Mouse (Mus musculus): Measurements from ENCODE around the gene Naif1. TPM values are rescaled to one million over a fixed set of nuclear protein-coding genes. Genes with fewer than 3 reads are reported as not detected.

Gene Naif1
- polyA plus RNA-seq, 1 experiment, result 4.4 TPM

GRCm38 (mm10) chr2:32420647-32421046 is 29.6 kb upstream of the Naif1 start:
- H3K36me3 ChIP-seq (ENCODE audit: control insufficient read depth, insufficient read depth, low read length), result peaks cover 53% of the 10 kb centered on the region
- no peaks in the 10 kb centered on the region for H3K27me3 ChIP-seq (ENCODE audit: control insufficient read depth, insufficient read depth, low read length)
- 73% methylated on average over 6 of the region's 6 CpGs for WGBS
- H3K4me1 ChIP-seq (ENCODE audit: control insufficient read depth, insufficient read depth, insufficient read length, low read length), result peaks cover 28% of the 10 kb centered on the region
- no peak overlapping the region for H3K4me3 ChIP-seq (ENCODE audit: low read depth, low read length)
- no peak overlapping the region for H3K27ac ChIP-seq (ENCODE audit: insufficient read depth, low read depth, low read length)
- no peak for TF ChIP-seq POLR2A (IDR thresholded peaks at IDR 0.05; ENCODE audit: low read depth, low read length)
- TF ChIP-seq CTCF (IDR thresholded peaks at IDR 0.05; ENCODE audit: extremely low read depth, insufficient read length, insufficient replicate concordance, low read depth, low read length), result no peak

- WGBS, result 71% methylated on average over 6 of the region's 6 CpGs
- TF ChIP-seq CTCF (IDR thresholded peaks at IDR 0.05; ENCODE audit: extremely low read depth, insufficient read length, insufficient replicate concordance, low read depth, low read length) (no peak), POLR2A (IDR thresholded peaks at IDR 0.05; ENCODE audit: low read depth, low read length) (no peak)
- Histone ChIP-seq H3K27me3 (ENCODE audit: control insufficient read depth, insufficient read depth, low read length) (no peaks in the 10 kb centered on the region), H3K36me3 (ENCODE audit: control insufficient read depth, insufficient read depth, low read length) (peaks cover 41% of the 10 kb centered on the region), H3K4me3 (ENCODE audit: low read depth, low read length) (no peak overlapping the region), H3K4me1 (ENCODE audit: control insufficient read depth, insufficient read depth, insufficient read length, low read length) (peaks cover 31% of the 10 kb centered on the region), H3K27ac (ENCODE audit: insufficient read depth, low read depth, low read length) (no peak overlapping the region)
Observed at GRCm38 (mm10) chr2:32421851-32422251, 28.4 kb upstream of the Naif1 start.

GRCm38 (mm10) chr2:32423481-32424331 is 26.6 kb upstream of the Naif1 start:
- Histone ChIP-seq H3K27me3 (ENCODE audit: control insufficient read depth, insufficient read depth, low read length) (no peaks in the 10 kb centered on the region), H3K4me1 (ENCODE audit: control insufficient read depth, insufficient read depth, insufficient read length, low read length) (peaks cover 42% of the 10 kb centered on the region), H3K27ac (ENCODE audit: insufficient read depth, low read depth, low read length) (peak overlapping the region; percentile 92), H3K36me3 (ENCODE audit: control insufficient read depth, insufficient read depth, low read length) (peaks cover 23% of the 10 kb centered on the region), H3K4me3 (ENCODE audit: low read depth, low read length) (peak overlapping the region; percentile 72)
- TF ChIP-seq CTCF (IDR thresholded peaks at IDR 0.05; ENCODE audit: extremely low read depth, insufficient read length, insufficient replicate concordance, low read depth, low read length) (no peak), POLR2A (IDR thresholded peaks at IDR 0.05; ENCODE audit: low read depth, low read length) (peak; percentile 69; the same call in 1 of the 2 replicates)
- WGBS, result 7% methylated on average over 14 of the region's 14 CpGs

- Histone ChIP-seq H3K27ac (ENCODE audit: insufficient read depth, low read depth, low read length) (peak overlapping the region; percentile 85), H3K4me1 (ENCODE audit: control insufficient read depth, insufficient read depth, insufficient read length, low read length) (peaks cover 49% of the 10 kb centered on the region), H3K36me3 (ENCODE audit: control insufficient read depth, insufficient read depth, low read length) (peaks cover 12% of the 10 kb centered on the region), H3K4me3 (ENCODE audit: low read depth, low read length) (no peak overlapping the region), H3K27me3 (ENCODE audit: control insufficient read depth, insufficient read depth, low read length) (no peaks in the 10 kb centered on the region)
- TF ChIP-seq CTCF (IDR thresholded peaks at IDR 0.05; ENCODE audit: extremely low read depth, insufficient read length, insufficient replicate concordance, low read depth, low read length), result no peak
- TF ChIP-seq POLR2A (IDR thresholded peaks at IDR 0.05; ENCODE audit: low read depth, low read length), result no peak
- 18% methylated on average over 3 of the region's 3 CpGs for WGBS
Observed at GRCm38 (mm10) chr2:32424796-32425195, 25.5 kb upstream of the Naif1 start.

- no peaks in the 10 kb centered on the region for H3K27me3 ChIP-seq (ENCODE audit: control insufficient read depth, insufficient read depth, low read length)
- 59% methylated on average over 5 of the region's 5 CpGs for WGBS
- TF ChIP-seq POLR2A (IDR thresholded peaks at IDR 0.05; ENCODE audit: low read depth, low read length), result no peak
- TF ChIP-seq CTCF (IDR thresholded peaks at IDR 0.05; ENCODE audit: extremely low read depth, insufficient read length, insufficient replicate concordance, low read depth, low read length), result no peak
- peaks cover 54% of the 10 kb centered on the region for H3K4me1 ChIP-seq (ENCODE audit: control insufficient read depth, insufficient read depth, insufficient read length, low read length)
- peaks cover 5% of the 10 kb centered on the region for H3K36me3 ChIP-seq (ENCODE audit: control insufficient read depth, insufficient read depth, low read length)
- peak overlapping the region; percentile 24; the same call in 1 of the 2 replicates for H3K27ac ChIP-seq (ENCODE audit: insufficient read depth, low read depth, low read length)
- H3K4me3 ChIP-seq (ENCODE audit: low read depth, low read length), result no peak overlapping the region
Observed at GRCm38 (mm10) chr2:32425568-32425967, 24.7 kb upstream of the Naif1 start.

GRCm38 (mm10) chr2:32426141-32426540 is 24.1 kb upstream of the Naif1 start:
- no peak for TF ChIP-seq POLR2A (IDR thresholded peaks at IDR 0.05; ENCODE audit: low read depth, low read length)
- TF ChIP-seq CTCF (IDR thresholded peaks at IDR 0.05; ENCODE audit: extremely low read depth, insufficient read length, insufficient replicate concordance, low read depth, low read length), result no peak
- Histone ChIP-seq H3K27ac (ENCODE audit: insufficient read depth, low read depth, low read length) (no peak overlapping the region), H3K27me3 (ENCODE audit: control insufficient read depth, insufficient read depth, low read length) (no peaks in the 10 kb centered on the region), H3K4me1 (ENCODE audit: control insufficient read depth, insufficient read depth, insufficient read length, low read length) (peaks cover 56% of the 10 kb centered on the region), H3K4me3 (ENCODE audit: low read depth, low read length) (no peak overlapping the region), H3K36me3 (ENCODE audit: control insufficient read depth, insufficient read depth, low read length) (no peaks in the 10 kb centered on the region; the same call in none of the 2 replicates)
- WGBS, result 85% methylated on average over 1 of the region's 1 CpGs

GRCm38 (mm10) chr2:32427720-32428119 is 22.5 kb upstream of the Naif1 start:
- TF ChIP-seq POLR2A (IDR thresholded peaks at IDR 0.05; ENCODE audit: low read depth, low read length) (no peak), CTCF (IDR thresholded peaks at IDR 0.05; ENCODE audit: extremely low read depth, insufficient read length, insufficient replicate concordance, low read depth, low read length) (no peak)
- Histone ChIP-seq H3K27me3 (ENCODE audit: control insufficient read depth, insufficient read depth, low read length) (no peaks in the 10 kb centered on the region), H3K27ac (ENCODE audit: insufficient read depth, low read depth, low read length) (peak overlapping the region; percentile 19; the same call in 1 of the 2 replicates), H3K4me1 (ENCODE audit: control insufficient read depth, insufficient read depth, insufficient read length, low read length) (peaks cover 49% of the 10 kb centered on the region), H3K4me3 (ENCODE audit: low read depth, low read length) (no peak overlapping the region), H3K36me3 (ENCODE audit: control insufficient read depth, insufficient read depth, low read length) (no peaks in the 10 kb centered on the region; the same call in none of the 2 replicates)
- WGBS, result 45% methylated on average over 5 of the region's 5 CpGs

Measured in small intestine, adult 2 months (tissue).